Mouse (Mus musculus) ovary, postnatal 10 days (tissue): ENCODE measurements around the gene Zfhx3.

Source experiments
- DNase-seq: peaks from one replicate; pipeline ENCODE4 v3.0.0; 2022; ENCODE audit warnings: low spot score

Gene Zfhx3

DNA sequence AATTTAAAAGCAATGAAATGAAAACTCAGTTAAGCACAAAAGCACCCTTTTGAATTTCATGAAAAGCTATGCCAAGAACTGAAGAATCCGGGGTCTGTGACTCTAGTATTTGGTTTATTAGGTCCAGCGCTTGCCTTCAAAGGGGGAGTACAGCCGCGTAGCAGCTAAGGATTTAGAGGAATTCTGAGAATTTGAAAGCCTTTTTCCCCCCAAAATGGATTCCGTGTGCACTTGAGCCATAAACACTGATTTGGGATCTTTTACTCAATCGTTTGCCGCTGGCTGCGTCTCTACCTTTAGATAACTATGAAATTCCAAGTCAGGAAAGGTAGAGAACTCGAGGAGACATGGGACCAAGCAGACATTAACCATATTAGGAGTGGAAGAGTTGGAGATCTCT, 300.8 kb downstream of the Zfhx3 start:
- no peak for DNase-seq

DNA sequence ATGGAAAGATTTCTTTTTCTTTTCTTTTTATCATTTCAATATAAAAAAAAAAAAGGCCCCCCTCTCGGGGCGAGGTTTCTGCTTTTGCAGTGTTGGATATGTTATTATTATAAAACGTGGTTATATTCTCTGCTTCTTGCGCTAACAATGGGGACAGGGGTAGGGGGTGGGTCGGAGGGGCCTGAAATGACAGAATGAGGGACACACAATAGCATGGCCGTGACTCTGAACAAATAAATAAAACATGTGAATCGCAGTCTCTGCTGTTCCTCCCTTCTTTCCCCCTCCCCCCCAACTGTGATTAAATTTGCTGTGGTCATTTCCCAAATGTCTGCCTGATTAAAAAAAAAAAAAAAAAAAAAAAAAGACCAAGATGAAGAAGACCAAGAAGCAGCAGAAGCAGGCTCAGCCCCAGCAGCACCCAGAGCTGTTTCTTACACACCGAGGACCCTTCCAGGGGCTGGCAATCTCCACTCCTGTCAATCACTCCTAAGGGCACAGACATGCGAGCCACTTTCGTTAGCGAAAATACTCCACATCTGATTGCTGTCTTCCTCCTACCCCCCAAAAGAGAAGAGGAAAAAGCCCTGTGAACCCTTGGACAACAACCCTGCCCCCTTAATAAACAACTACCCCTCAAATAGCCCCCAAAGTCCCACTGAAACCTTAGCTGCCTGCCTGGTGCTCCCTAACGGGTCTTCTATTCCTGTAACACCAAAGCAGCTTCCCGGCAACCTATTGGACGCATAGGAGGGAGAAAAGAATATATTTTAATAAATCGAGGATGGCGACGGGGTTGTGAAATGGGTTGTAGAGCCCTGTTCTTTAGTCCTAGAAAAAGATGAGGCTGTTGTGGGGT, 302.4 kb downstream of the Zfhx3 start:
- no peak for DNase-seq

DNA sequence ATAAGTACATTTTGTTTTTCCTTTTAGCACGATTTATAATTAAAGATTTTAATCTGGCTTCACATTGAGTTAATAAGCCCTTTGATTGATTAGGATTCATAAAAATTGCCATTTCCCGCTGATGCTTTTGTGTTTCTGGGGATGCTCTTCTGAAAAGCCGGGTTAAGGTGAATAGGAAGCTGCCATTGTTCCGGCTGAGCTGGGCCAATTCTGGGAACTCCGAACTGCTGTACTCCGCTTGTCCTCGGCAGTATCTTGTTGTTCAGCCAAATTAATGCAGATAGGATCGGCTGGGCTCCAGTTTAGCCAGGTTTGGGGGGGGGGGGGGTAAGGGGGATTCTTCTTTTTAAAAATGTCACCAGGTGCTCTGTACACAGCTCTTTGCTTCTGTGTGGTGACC, 303.1 kb downstream of the Zfhx3 start:
- no peak for DNase-seq

DNA sequence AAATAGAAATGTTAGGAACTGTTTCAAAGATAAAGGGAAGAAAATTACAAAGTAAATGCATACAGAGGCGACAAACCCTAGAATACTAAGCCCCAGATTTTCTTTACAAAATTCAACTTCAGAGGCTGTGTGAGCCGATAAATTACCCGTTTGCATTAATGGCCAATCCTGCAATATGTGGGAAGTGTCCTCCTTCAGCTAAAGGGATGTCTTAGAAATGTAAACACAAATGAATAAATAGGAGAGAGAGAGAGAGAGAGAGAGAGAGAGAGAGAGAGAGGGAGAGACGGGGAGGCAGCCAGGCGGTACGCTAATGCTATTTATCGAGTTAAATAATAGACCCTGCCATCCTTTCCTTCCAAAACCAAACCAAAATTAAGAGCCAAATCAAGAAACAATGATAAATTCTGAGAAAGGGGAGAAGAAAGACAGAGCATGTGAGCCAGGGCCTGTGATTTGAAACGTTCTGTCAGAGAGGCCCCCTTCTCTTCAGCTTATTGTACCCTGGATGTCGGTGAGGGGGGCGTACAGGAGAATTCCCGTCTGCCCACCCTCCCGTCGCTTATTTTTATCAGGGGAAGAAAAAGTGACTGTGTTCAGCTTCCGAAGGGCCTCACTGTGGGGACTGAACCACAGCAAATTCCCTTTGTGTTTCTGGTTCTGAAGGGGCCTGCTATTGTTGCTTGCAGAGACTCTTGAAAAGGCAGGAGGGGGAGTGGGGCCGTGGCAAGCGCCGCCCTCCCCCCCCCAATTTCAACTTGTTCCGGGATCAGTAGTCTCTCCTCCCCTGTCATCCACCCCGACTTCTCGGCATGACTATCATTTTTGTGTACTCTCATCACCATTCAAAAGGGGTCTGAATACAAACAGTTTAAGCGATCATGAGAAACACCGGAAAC, 303.8 kb downstream of the Zfhx3 start:
- DNase-seq, result no peak

DNA sequence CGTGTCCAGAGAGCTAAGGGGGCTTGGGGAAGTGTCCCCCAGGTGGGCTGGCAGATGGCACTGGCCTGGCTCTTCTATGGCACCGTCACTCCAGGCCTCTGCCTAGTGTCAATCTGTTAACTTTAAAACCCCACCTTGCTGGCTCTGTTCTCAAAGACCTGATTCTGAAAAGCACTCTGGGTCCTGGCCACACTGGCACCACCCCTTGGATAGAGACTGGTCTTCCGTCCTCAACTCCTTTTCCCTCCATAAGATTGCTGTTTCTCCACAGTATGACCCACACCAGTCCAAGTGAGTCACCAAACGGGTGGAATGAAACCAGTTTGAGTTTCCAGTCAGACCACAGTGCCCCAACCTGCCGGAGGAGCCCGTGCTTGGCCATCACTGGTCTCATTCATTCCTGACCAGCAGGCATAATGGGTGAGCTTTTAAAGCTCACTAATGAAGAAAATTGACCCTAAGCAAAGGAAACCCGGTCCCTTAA, 304.5 kb downstream of the Zfhx3 start:
- no peak for DNase-seq

DNA sequence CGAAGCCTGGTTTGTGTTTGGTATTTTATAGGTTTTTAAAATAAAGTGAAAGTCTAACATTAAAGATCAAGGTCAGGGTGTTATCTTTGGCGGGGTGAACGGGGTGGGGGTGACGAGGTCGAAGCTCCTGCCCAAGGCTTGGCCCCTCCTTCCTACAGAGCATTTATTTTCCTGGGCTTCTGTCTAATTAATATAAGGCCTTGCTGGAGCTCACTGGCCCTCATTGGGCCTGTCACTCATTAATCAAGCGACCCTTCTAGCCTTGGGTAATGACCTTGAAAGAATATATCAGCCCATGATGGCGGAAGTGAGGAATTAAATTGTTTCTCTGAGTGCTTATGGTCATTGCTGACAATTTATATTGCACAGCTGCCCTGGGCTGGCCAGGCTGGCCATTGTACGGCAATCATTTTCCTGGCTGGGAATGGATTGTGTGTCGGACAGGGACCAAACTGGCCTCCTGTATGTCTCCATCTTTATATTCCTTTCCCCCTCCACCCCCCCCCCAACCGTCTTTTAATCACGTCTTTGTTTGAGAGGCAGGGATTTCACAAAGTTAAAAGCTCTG, 322.2 kb downstream of the Zfhx3 start:
- no peak for DNase-seq

DNA sequence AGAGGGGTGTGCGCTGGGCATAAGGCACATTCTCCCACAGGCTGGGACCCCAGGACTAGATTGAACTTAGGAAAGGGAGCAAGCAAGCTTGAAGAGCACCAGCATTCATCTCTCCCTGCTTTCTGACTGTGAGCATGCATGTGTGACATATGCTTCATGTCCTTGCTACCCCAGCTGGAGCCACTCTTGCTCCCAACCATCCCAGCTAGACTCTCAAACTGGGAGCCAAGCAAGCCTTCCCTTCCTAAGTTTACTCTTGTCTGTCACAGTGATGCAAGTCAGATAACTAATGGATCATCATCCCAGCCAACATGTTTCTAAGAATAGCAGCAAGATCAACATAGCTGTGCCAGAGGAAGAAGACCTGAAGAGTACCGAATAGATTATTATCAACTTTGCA, 335.5 kb downstream of the Zfhx3 start:
- DNase-seq, result no peak

DNA sequence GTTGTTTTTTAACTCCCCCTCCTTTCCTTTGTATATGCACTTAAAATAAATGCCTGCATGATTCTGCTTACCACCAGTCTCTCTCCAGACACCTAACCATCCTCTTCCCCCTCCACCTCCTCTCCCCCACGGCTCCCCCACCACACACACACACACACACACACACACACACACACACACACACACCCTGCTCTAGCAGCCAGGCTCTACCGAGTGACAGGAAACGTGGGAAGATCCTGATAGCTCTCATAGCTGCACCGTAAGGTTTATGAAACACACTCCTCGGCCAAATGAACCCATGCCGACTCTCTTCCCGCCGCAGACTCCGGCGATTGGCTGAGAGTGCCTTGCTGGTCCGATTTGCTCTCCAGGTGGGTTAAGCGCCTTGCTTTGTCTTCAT, 339.5 kb downstream of the Zfhx3 start:
- DNase-seq, result no peak

DNA sequence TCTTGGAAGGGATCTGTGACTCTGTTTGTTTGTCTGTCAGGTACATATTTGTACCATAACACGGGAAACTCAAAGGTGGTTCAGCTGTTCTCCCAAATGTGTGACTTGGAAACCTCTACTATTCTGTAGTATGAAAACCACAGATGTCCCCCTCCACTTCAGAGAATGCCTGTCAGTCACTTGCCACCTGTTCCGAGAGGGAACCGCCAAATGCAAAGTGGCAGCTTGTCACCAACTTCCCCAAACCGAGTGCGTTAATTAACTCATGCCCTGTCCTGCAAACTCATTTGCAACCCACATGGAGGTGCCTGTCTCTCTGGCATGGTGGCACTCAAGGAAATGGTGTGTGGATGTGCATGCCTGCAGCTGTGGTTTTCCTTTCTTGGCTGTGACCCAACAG, 343.7 kb downstream of the Zfhx3 start:
- DNase-seq, result no peak

DNA sequence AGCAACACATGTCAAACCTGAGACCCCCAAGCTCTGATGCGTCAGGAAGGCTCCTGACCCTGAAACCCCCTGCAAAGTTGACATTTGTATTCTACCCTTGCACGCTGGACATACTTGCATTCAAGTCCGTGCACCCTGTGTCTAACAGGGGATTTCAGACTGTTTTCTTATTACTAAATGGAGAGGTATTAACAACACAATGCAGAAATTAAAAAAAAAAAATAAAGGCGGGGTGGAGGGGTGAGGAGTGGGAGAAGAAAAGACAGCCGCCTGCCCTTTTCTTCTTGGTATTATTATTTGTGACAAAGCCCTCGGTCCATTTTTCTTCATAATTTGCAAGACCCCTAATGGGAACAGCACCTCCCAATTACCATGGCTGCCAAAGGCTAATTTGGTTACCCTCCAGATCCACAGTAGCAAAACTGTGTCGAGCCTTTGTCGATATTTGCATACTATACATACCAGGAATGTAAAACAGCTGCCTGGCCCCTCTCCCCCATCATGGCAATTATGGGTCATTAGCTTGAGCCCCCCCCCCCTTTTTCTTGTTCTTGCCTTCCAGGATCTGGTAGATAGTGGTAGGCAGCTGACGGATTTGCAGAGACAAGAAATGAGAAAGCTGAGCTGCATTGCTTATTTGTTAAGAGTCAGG, 358.6 kb downstream of the Zfhx3 start:
- no peak for DNase-seq

DNA sequence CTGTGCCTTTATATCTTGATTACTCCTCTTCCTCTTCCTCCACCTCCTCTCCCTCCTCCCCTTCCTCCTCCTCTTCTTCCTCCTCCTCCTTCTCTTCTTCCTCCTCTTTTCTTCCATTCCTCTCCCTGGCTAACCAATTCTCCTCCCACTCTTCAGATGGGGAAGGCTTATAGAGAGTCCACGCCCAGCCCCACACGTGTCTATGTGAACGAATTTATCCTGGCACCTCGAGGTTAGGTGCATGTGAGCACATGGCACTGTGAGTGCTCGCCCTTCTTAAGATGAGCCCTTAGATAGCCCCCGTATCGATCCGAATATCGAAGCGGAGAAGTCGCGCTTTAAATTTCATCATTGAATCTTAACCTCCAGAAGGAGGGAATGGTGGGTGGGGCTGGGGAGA, 359.2 kb downstream of the Zfhx3 start:
- no peak for DNase-seq

DNA sequence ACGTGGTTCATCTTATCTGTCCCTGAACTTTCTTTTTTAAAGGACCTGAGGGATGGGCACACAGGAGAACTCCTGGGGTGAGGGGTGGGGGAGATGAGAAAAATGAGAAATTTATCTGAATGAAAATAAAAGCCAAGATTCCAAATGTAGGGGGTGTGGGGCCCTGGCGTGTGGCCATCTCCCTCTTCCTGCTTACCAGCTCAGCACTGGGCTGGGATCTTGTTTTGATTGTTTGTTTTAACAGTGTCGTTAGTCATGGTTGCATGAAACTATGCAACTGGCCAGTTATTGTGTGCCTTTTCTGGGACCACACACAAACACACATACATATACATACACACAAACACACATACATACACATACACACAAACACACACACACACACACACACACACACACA, 362.9 kb downstream of the Zfhx3 start:
- DNase-seq, result no peak

DNA sequence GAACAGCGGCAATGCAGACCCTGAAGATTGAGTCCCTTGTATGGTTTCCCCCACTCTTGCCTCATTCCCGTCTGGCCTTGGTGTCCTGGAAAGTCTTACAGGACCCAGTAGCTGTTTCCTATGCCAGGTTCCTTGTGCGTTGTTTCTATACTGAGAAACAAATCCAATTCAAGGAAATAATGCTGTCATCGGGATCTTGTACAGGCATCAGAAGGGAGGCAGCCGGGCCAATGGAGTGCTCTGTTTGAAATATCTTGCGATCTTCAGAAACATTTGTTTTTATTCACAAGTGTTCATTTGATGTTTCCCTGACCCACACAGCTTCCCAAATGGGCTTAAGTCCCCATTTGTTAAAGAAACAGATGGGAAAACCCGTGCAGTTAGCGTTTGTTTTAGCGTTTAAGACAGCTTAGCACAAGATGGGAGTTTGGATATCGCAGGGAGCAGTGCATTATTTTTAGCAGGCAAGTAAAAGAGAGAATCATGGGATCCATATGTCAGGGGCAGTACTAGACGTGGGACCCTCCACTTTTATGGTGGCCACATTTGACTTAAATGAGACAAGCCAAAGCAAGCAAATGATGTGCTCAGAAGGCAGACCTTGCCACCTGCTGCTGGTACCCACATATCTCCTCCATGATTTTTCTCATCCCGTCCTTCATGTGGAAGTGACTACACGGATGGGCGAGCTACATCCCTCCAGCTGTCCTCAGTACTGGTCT, 367.2 kb downstream of the Zfhx3 start:
- DNase-seq, result no peak

DNA sequence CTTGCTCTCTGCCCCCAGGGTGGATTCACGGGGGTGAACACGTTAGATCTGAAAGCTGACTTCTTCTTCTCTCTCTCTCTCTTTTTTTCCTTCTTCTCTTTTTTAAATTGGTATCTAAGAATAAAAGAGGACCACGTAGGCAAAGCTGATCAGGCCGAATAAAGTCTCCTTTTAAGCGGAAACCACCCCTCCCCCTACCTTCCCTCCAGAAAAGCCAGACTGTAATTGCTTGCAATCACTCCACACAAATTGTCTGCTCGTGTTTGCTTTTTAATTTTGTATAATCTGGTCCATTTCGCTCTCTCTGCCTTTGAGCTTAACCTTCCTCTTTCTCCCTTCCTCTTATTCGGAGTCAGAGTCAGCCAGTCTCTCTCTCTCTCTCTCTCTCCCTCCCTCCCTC, 372.6 kb downstream of the Zfhx3 start:
- no peak for DNase-seq

DNA sequence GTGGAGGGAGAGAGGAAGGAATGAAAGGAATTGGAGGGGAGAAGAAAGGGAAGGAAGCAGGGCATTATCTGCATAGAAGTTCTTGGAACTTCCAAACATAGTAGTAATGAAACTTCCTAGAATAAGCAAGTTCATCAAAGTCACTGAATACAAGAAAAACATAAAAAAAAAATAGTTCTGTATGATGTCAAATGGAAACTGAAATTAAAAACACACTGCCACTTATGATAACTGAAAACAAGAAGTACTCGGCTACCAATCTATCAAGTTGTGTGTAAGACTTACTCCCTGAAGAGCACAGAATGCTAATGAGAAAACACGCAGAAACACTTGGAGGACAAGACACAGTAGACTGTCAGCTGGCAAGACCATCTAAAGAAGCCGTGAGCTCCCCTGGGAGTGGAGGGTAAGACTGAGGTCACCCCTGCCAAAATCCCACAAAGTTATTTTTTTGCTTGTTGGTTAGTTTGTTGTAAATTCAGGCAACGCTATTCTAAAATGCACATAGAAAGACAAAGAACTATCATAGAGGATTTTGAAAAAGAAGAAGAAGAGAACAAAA, 375.2 kb downstream of the Zfhx3 start:
- DNase-seq, result no peak

DNA sequence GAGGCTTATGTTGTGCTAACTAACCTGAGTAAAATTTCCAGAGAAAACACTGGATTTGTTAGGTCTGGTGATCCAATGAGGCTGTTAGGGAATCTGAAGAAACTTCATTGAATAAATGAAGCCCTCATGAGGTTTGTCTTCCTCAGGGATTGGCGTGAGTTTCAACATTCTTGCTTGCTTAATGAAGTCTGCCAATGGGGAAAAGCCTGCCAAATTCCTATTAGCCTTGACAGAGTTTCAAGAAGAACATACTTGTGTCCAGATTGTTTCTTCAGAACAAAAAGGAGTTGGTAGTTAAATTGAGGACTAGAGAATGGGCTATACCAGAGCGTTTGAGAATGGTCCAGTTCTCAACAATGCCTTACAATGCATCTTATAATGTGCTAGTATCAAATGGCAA, 385.3 kb downstream of the Zfhx3 start:
- no peak for DNase-seq

DNA sequence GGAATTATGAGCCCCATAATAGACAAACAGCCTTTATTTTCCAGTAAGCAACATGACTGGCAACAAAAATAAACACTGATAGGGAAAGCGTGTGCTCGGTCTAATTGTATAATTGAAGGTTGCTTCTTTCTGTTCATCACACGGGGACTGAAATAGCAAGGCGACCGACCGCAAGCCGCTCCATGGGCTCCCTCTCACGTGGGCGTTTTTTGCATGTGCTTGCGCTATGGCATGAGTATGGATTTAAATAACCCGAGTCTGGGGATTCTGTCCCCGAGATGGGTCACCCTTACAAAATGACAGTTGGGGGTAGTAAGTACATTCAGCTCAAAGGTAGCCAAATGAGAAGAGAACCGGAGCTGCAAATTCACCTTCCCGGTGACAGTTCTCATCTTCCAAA, 405.9 kb downstream of the Zfhx3 start:
- DNase-seq, result no peak

DNA sequence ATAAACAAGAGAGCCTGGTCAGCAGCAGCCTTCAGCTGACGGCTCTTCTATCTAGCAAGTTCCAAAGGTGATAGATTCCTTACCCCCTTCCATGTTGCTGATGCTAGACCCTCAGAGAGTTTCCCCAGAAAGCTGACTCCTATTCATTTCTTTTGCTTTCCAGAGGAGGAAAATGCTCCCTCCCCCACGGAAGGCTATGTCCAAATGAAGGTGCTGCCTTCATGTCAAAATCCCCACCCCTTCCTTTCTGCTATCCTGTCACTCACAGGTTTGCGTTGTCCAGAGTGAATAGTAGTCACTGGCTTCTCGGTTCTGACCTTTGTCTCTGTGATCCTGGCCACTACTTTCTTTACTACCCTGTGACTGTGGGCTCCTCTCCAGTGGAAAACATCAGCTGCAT, 406.3 kb downstream of the Zfhx3 start:
- no peak for DNase-seq

DNA sequence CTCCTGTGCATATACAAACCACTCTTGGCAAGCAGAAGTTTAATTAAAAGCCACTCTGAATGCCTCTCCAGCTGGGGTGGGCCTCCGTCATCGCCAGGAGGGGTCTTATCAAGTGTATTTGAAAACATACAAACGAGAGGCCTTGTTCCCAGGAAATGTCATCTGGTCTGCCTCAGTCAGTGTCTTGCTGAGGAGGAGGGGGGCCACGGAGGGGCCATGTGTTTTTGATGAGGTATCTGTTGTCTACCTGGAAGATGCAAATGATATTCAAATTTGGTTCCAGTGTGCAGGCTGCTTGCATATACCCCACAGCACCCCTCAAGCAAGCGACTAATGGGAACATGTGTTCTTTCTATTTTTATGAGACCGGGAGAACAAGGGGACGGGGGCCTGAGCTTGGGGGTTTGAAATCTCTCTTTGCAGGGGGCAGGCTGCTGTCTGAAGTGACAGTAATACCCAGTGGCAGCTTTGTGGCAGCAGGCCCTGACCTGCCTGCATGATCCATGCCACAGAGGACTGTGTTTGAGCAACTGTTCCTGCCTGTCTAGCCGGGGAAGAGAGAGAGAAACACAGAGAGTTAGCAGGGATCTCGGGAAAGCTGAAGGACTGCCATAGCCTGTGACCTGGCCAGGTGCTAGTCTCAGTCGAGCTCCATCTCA, 412.8 kb downstream of the Zfhx3 start:
- DNase-seq, result no peak

DNA sequence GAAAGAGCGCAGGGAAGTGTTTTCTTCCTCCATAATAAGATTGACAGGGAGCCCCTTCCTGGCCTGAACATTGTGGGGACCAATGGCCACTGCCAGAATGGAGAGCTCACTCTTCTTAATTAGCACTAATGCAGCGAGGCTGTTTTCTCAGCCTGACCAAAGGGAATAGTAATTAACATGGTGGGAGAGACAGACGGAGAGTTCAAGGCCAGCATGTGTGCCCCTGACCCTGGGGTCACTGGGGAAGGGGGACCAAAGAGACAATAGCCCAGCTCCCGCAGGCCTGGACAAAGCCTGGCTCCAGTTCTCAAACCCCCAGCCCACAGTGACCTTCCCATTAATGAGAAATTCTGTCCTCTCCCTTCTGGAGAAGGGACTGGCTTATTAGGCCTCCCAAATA, 419.0 kb downstream of the Zfhx3 start:
- no peak for DNase-seq

DNA sequence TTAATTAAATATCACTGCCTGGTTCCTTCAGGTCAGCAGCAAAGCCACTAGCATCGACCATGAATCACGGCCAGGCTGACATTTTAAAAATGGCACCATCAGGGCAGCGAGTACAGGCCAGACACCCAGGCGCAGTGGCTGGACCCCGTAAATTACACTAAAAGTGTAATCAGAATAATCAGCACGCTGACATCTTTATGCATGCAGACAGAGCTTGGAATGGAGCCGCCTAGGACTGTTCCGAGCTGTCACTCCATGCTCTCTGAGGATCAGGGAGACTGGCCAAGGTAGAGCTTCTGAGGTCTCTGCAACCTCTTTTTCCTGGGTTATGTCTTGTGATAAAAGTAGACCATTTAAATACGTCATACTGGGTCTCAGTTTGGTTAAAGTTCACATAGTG, 420.0 kb downstream of the Zfhx3 start:
- no peak for DNase-seq
